Mouse (Mus musculus): ENCODE results near the gene Tmem132d.

GRCm38 (mm10) chr5:127993460-127993859 lies 439.4 kb downstream of the Tmem132d start:
- TF ChIP-seq CTCF (IDR thresholded peaks at IDR 0.05; ENCODE audit: borderline replicate concordance, insufficient read depth, low read depth, low read length) (no peak), POLR2A (IDR thresholded peaks at IDR 0.05; ENCODE audit: borderline replicate concordance, insufficient read depth, low read length) (no peak)
